Mouse (Mus musculus): ENCODE measurements around the gene Efna2. TPM values are rescaled to one million over a fixed set of nuclear protein-coding genes. Genes with fewer than 3 reads are reported as not detected.
"Not testable (repeated sequence)": the region's sequence is repeated elsewhere in the genome, so short reads cannot be mapped to it uniquely, and the experiment has no call there.

The Efna2 gene
- polyA plus RNA-seq, 1 experiment from 2014 or later: 91.7 TPM

GRCm38 (mm10) chr10:80199440-80200008 lies 20.2 kb downstream of the Efna2 start:
- Histone ChIP-seq H3K36me3 (ENCODE audit: control insufficient read depth, insufficient read depth, low read length) (no peaks in the 10 kb centered on the region), H3K4me3 (ENCODE audit: low read depth, low read length) (no peak overlapping the region), H3K27ac (ENCODE audit: low read depth, low read length) (peak overlapping the region; percentile 64), H3K9me3 (ENCODE audit: control insufficient read depth, low read length) (no peaks in the 10 kb centered on the region), H3K4me2 (no peak overlapping the region), H3K4me1 (ENCODE audit: control insufficient read depth, insufficient read depth, low read length) (peaks cover 41% of the 10 kb centered on the region), H3K27me3 (ENCODE audit: control insufficient read depth, insufficient read depth, low read length) (no peaks in the 10 kb centered on the region; the same call in 1 of the 2 replicates), H3K9ac (ENCODE audit: low read length) (peak overlapping the region; percentile 21; the same call in 1 of the 2 replicates)
- 59% methylated on average over 3 of the region's 3 CpGs for WGBS
- ATAC-seq (ENCODE audit: low FRiP score) (peak; percentile 62), DNase-seq (ENCODE audit: low spot score, missing footprints) (peak; percentile 96)

DNA sequence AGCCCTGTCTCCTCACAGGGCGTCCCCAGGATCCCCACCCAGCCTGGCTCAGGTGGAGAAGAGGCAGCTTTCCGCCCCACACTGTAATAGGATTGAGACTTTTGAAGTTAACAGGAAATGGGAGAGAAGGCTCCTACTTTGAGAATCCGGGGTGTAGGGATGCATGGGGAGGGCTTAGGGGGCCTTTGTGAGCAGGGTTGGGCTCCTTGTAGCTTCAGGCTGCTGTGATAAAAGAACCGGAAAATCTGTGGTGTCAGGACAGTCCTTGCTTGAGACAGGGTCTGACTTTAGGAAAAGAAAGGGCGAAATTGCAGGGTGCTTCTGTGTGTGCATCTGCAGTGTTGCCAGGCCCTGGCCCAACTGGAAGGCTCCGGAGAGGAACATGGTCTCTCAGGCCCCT lies 21.2 kb downstream of the Efna2 start:
- Histone ChIP-seq H3K4me2 (peak overlapping the region; percentile 15), H3K9ac (ENCODE audit: low read length) (peak overlapping the region; percentile 6; the same call in 1 of the 2 replicates), H3K36me3 (ENCODE audit: control insufficient read depth, insufficient read depth, low read length) (no peaks in the 10 kb centered on the region), H3K27ac (ENCODE audit: low read depth, low read length) (peak overlapping the region; percentile 64), H3K27me3 (ENCODE audit: control insufficient read depth, insufficient read depth, low read length) (no peaks in the 10 kb centered on the region; the same call in 1 of the 2 replicates), H3K9me3 (ENCODE audit: control insufficient read depth, low read length) (no peaks in the 10 kb centered on the region), H3K4me3 (ENCODE audit: low read depth, low read length) (no peak overlapping the region), H3K4me1 (ENCODE audit: control insufficient read depth, insufficient read depth, low read length) (peaks cover 36% of the 10 kb centered on the region)
- 45% methylated on average over 6 of the region's 6 CpGs for WGBS
- ATAC-seq (ENCODE audit: low FRiP score) (no peak), DNase-seq (ENCODE audit: low spot score, missing footprints) (peak; percentile 91)

DNA sequence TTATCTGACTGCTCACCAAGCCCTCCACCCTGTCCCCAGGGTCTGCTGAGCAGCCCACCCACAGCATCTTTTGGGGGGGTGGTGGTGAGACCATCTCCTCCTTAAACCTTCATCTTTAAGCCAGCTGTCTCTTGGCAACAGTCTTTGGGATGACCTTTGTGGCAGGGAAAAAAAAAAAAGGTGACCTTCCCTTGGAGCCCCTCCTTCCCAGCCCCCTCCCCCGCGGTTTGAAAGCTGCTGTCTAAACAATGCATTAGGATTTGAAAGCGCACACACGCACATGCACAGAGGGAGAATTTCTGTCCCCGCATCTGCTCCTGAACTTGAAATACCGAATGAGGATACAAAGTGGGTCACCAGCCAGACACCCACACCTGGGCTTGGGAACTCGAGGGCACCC lies 24.8 kb downstream of the Efna2 start:
- Histone ChIP-seq H3K27ac (ENCODE audit: low read depth, low read length) (peak overlapping the region; percentile 71), H3K27me3 (ENCODE audit: control insufficient read depth, insufficient read depth, low read length) (no peaks in the 10 kb centered on the region), H3K9me3 (ENCODE audit: control insufficient read depth, low read length) (no peaks in the 10 kb centered on the region), H3K4me2 (no peak overlapping the region), H3K9ac (ENCODE audit: low read length) (peak overlapping the region; percentile 36; the same call in 1 of the 2 replicates), H3K36me3 (ENCODE audit: control insufficient read depth, insufficient read depth, low read length) (no peaks in the 10 kb centered on the region), H3K4me1 (ENCODE audit: control insufficient read depth, insufficient read depth, low read length) (peaks cover 36% of the 10 kb centered on the region), H3K4me3 (ENCODE audit: low read depth, low read length) (no peak overlapping the region)
- 5% methylated on average over 7 of the region's 7 CpGs for WGBS
- DNase-seq (ENCODE audit: low spot score, missing footprints): peak; percentile 92
- ATAC-seq (ENCODE audit: low FRiP score): 0 out of 2 replicates have a peak, but pooled peaks have one; percentile 8

GRCm38 (mm10) chr10:80207201-80207600 lies 27.9 kb downstream of the Efna2 start:
- peak overlapping the region; percentile 75 for H3K27ac ChIP-seq (ENCODE audit: low read depth, low read length)
- no peak overlapping the region for H3K4me3 ChIP-seq (ENCODE audit: low read depth, low read length)
- peak overlapping the region; percentile 40; the same call in 1 of the 2 replicates for H3K4me2 ChIP-seq
- DNase-seq (ENCODE audit: low spot score, missing footprints) (peak; percentile 92), ATAC-seq (ENCODE audit: low FRiP score) (no peak)
- H3K27me3 ChIP-seq (ENCODE audit: control insufficient read depth, insufficient read depth, low read length): no peaks in the 10 kb centered on the region
- peak overlapping the region; percentile 29; the same call in 1 of the 2 replicates for H3K9ac ChIP-seq (ENCODE audit: low read length)
- WGBS: 41% methylated on average over 1 of the region's 1 CpGs
- no peaks in the 10 kb centered on the region for H3K9me3 ChIP-seq (ENCODE audit: control insufficient read depth, low read length)
- H3K4me1 ChIP-seq (ENCODE audit: control insufficient read depth, insufficient read depth, low read length): peaks cover 34% of the 10 kb centered on the region
- no peaks in the 10 kb centered on the region for H3K36me3 ChIP-seq (ENCODE audit: control insufficient read depth, insufficient read depth, low read length)

DNA sequence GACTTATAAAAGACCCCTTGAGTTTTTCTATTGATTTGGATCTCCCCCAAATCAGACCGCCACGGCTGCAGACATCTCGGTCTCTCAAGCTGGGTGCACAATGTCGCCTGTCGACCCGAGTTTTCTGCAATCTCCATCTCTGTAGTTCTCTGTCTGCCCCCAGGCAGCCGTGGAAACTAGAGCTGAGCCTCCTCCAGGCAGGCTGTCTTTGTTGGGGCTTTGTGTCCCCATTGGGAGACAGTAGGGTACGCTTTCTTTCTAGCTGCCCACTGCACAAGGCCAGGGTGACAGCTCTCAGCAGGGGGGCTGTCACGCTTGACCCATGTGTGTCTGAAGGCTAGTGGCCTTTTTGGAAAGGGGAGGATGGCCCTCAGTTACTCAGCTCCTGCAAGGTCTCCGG lies 28.4 kb downstream of the Efna2 start:
- DNase-seq (ENCODE audit: low spot score, missing footprints) (peak; percentile 92), ATAC-seq (ENCODE audit: low FRiP score) (peak; percentile 70)
- Histone ChIP-seq H3K9me3 (ENCODE audit: control insufficient read depth, low read length) (no peaks in the 10 kb centered on the region), H3K9ac (ENCODE audit: low read length) (peak overlapping the region; percentile 29; the same call in 1 of the 2 replicates), H3K4me3 (ENCODE audit: low read depth, low read length) (peak overlapping the region; percentile 24; the same call in 1 of the 2 replicates), H3K4me2 (peak overlapping the region; percentile 40; the same call in 1 of the 2 replicates), H3K27me3 (ENCODE audit: control insufficient read depth, insufficient read depth, low read length) (no peaks in the 10 kb centered on the region), H3K36me3 (ENCODE audit: control insufficient read depth, insufficient read depth, low read length) (no peaks in the 10 kb centered on the region), H3K4me1 (ENCODE audit: control insufficient read depth, insufficient read depth, low read length) (peaks cover 34% of the 10 kb centered on the region), H3K27ac (ENCODE audit: low read depth, low read length) (peak overlapping the region; percentile 75)
- WGBS: 25% methylated on average over 10 of the region's 10 CpGs

GRCm38 (mm10) chr10:80208248-80208647 lies 29.0 kb downstream of the Efna2 start:
- DNase-seq (ENCODE audit: low spot score, missing footprints) (peak; percentile 90), ATAC-seq (ENCODE audit: low FRiP score) (no peak; the same call in 1 of the 2 replicates)
- WGBS: 61% methylated on average over 4 of the region's 4 CpGs
- H3K4me1 ChIP-seq (ENCODE audit: control insufficient read depth, insufficient read depth, low read length): peaks cover 34% of the 10 kb centered on the region
- no peaks in the 10 kb centered on the region for H3K27me3 ChIP-seq (ENCODE audit: control insufficient read depth, insufficient read depth, low read length)
- peak overlapping the region; percentile 55 for H3K9ac ChIP-seq (ENCODE audit: low read length)
- peak overlapping the region; percentile 40 for H3K4me2 ChIP-seq
- H3K36me3 ChIP-seq (ENCODE audit: control insufficient read depth, insufficient read depth, low read length): no peaks in the 10 kb centered on the region
- peak overlapping the region; percentile 24 for H3K4me3 ChIP-seq (ENCODE audit: low read depth, low read length)
- H3K27ac ChIP-seq (ENCODE audit: low read depth, low read length): peak overlapping the region; percentile 75
- H3K9me3 ChIP-seq (ENCODE audit: control insufficient read depth, low read length): no peaks in the 10 kb centered on the region

- Histone ChIP-seq H3K4me3 (ENCODE audit: low read depth, low read length) (peak overlapping the region; percentile 24), H3K9ac (ENCODE audit: low read length) (peak overlapping the region; percentile 55), H3K9me3 (ENCODE audit: control insufficient read depth, low read length) (no peaks in the 10 kb centered on the region), H3K27ac (ENCODE audit: low read depth, low read length) (peak overlapping the region; percentile 75), H3K36me3 (ENCODE audit: control insufficient read depth, insufficient read depth, low read length) (no peaks in the 10 kb centered on the region), H3K27me3 (ENCODE audit: control insufficient read depth, insufficient read depth, low read length) (no peaks in the 10 kb centered on the region), H3K4me1 (ENCODE audit: control insufficient read depth, insufficient read depth, low read length) (peaks cover 31% of the 10 kb centered on the region), H3K4me2 (peak overlapping the region; percentile 40)
- ATAC-seq (ENCODE audit: low FRiP score) (peak; percentile 47), DNase-seq (ENCODE audit: low spot score, missing footprints) (peak; percentile 94)
- WGBS: 4% methylated on average over 24 of the region's 24 CpGs
Measured at GRCm38 (mm10) chr10:80208841-80209371, 29.6 kb downstream of the Efna2 start.

DNA sequence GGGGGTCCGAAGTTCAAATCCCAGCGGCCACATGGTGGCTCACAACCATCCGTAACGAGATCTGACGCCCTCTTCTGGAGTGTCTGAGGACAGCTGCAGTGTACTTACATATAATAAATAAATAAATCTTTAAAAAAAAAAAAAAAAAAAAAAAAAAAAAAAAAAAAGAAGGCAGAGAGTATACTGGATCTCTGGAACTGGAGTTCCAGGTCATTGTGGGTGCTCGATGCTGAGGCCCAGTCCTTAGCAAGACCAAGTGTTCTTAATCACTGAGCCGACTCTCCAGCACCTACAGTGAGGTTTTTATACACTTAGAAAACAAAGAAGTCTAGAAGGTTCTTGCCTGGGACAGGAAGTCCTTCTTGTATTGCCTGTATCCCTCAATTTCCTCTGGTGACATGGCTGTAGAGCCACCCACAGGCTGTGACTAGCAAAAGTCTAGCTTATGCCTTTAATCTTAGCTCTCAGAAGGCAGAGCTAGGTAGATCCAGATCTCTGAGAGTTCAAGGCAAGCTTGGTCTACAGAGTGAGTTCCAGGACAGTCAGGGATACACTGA lies 32.3 kb downstream of the Efna2 start:
- H3K4me2 ChIP-seq; H3K9ac ChIP-seq (ENCODE audit: low read length); H3K36me3 ChIP-seq (ENCODE audit: control insufficient read depth, insufficient read depth, low read length); H3K27ac ChIP-seq (ENCODE audit: low read depth, low read length); H3K27me3 ChIP-seq (ENCODE audit: control insufficient read depth, insufficient read depth, low read length); ATAC-seq (ENCODE audit: low FRiP score); H3K9me3 ChIP-seq (ENCODE audit: control insufficient read depth, low read length); H3K4me3 ChIP-seq (ENCODE audit: low read depth, low read length): not testable (repeated sequence)
- peaks cover 38% of the 10 kb centered on the region for H3K4me1 ChIP-seq (ENCODE audit: control insufficient read depth, insufficient read depth, low read length)
- WGBS: 72% methylated on average over 7 of the region's 7 CpGs
- DNase-seq (ENCODE audit: low spot score, missing footprints): peak; percentile 76
